Mouse (Mus musculus): ENCODE data around the gene Gm10521.

- TF ChIP-seq MAFK (IDR thresholded peaks at IDR 0.05; ENCODE audit: insufficient read depth, low read depth, low read length) (no peak), HCFC1 (IDR thresholded peaks at IDR 0.05; ENCODE audit: borderline replicate concordance, insufficient read depth, low read length) (no peak)
Observed at GRCm38 (mm10) chr1:171919901-171920510, 24.5 kb downstream of the Gm10521 start.

All from ES-E14 (cell line).